Mouse (Mus musculus) liver, adult 2 months (tissue): ENCODE data around the gene Tcirg1. TPM values are rescaled to one million over a fixed set of nuclear protein-coding genes. Genes with fewer than 3 reads are reported as not detected.
A peak's percentile ranks its signal among the peaks of the same experiment; 100 is the strongest.

ENCODE experiments used
- DNase-seq: peaks from one replicate; pipeline ENCODE4 v3.0.0-alpha.2; 2011; ENCODE audit warnings: low read depth, low spot score; ENCODE audit errors: extremely low read depth
- H3K27ac ChIP-seq: fragments of 200-500 bp; replicated peaks from 2 replicates; pipeline ENCODE4 v1.5.1; 2012; ENCODE audit warnings: low read depth, mild to moderate bottlenecking, control low read depth, inconsistent platforms, low read length; ENCODE audit not compliant: insufficient read depth
- H3K27me3 ChIP-seq: fragments of 200-500 bp; 2 replicates; pipeline ENCODE4 v1.6.1; 2012; ENCODE audit warnings: mild to moderate bottlenecking, moderate library complexity, low read length, inconsistent platforms; ENCODE audit not compliant: control insufficient read depth, insufficient read depth
- H3K36me3 ChIP-seq: fragments of 200-500 bp; 2 replicates; pipeline ENCODE4 v1.6.1; 2012; ENCODE audit warnings: low read length, inconsistent platforms; ENCODE audit not compliant: control insufficient read depth, insufficient read depth
- H3K4me1 ChIP-seq: fragments of 200-500 bp; 2 replicates; pipeline ENCODE4 v1.6.1; 2011; ENCODE audit warnings: low read length; ENCODE audit not compliant: control insufficient read depth, insufficient read depth
- H3K4me3 ChIP-seq: fragments of 200-500 bp; 2 replicates; pipeline ENCODE4 v1.5.1; 2011; ENCODE audit warnings: low read depth, mild to moderate bottlenecking, control low read depth, low read length, moderate library complexity; ENCODE audit not compliant: insufficient read depth
- H3K79me2 ChIP-seq: fragments of 200-500 bp; 2 replicates; pipeline ENCODE4 v1.6.1; 2012; ENCODE audit warnings: inconsistent platforms, mild to moderate bottlenecking, low read length, moderate library complexity; ENCODE audit not compliant: control insufficient read depth, insufficient read depth
- H3K9ac ChIP-seq: fragments of 200-500 bp; 2 replicates; pipeline ENCODE4 v1.6.1; 2012; ENCODE audit warnings: low read depth, mild to moderate bottlenecking, control low read depth, inconsistent platforms, low read length
- CTCF ChIP-seq: fragments of 200-500 bp; IDR thresholded peaks from 2 replicates; pipeline ENCODE4 v1.5.1; 2011; ENCODE audit warnings: low read depth, low read length, control low read depth
- POLR2A ChIP-seq: fragments of 200-500 bp; IDR thresholded peaks from 2 replicates; pipeline ENCODE4 v1.6.1; 2011; ENCODE audit warnings: low read length, control low read depth; ENCODE audit not compliant: insufficient read depth; ENCODE audit errors: extremely low read depth
- WGBS: fragments of 180-500 bp; shearing (Covaris S2); methylation state at CpG from one replicate; pipeline ENCODE4 v1.1.7; 2018; 5-methylcytosine and 5-hydroxymethylcytosine counted together
- polyA plus RNA-seq: library from polyadenylated mRNA; depleted of rRNA; stranded (reverse); fragments of >200 nt; gene quantifications from 2 replicates; pipeline ENCODE4 v1.2.3, GENCODE M21; 2012
- total RNA-seq: library from RNA; depleted of rRNA; stranded (reverse); fragments of >200 nt; gene quantifications from 2 replicates; pipeline ENCODE4 v1.2.3, GENCODE M21; 2014

Gene Tcirg1
- total and polyA plus RNA-seq, 2 experiments = 35.6 to 123 TPM

DNA sequence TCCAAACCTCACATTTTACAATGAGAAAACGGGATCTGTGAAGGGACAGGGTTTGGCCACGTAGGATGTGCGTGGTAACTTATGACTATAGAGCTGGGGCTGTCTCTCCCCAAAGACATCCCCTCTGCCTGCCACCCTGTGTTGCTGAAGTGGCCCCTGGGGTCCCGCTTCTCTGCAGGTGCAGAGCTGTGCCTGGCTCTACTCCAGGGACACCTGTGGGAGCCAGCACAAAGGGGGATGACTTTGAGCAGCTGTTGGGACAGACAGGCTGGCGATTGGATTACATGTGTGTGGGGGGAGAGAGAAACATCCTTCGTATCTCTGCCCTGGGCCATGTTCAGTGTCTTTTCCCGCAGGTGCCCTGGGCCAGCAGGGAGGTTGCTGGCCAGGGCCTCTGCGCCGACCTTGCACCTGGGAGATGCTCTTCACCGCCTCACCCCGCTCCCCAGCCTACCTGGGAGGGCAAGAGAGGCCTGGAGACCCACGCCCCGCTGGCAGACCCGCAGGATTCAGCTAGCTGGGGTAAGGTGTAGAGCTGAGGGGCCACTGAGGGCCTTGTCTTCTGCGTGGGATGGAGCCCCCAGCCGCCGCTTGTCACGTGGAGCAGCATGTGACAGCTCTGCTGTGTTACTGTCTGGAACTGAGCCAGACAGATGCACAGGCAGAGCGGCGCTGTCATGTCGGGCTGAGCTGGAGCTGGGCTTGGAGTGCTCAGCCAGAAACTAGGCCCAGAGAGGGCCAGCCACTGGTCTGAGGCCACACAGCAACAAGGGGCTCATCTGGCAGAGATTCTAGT, 23.5 kb upstream of the Tcirg1 start:
- H3K4me3 ChIP-seq = no peak overlapping the region
- peaks cover 10% of the 10 kb centered on the region; the same call in 1 of the 2 replicates for H3K4me1 ChIP-seq
- H3K79me2 ChIP-seq = no peaks in the 10 kb centered on the region
- DNase-seq = no peak
- no peak overlapping the region for H3K9ac ChIP-seq
- H3K36me3 ChIP-seq = no peaks in the 10 kb centered on the region
- TF ChIP-seq POLR2A (no peak), CTCF (no peak)
- H3K27me3 ChIP-seq = no peaks in the 10 kb centered on the region
- peak overlapping the region; percentile 9 for H3K27ac ChIP-seq
- WGBS = 74% methylated on average over 21 of the region's 21 CpGs

DNA sequence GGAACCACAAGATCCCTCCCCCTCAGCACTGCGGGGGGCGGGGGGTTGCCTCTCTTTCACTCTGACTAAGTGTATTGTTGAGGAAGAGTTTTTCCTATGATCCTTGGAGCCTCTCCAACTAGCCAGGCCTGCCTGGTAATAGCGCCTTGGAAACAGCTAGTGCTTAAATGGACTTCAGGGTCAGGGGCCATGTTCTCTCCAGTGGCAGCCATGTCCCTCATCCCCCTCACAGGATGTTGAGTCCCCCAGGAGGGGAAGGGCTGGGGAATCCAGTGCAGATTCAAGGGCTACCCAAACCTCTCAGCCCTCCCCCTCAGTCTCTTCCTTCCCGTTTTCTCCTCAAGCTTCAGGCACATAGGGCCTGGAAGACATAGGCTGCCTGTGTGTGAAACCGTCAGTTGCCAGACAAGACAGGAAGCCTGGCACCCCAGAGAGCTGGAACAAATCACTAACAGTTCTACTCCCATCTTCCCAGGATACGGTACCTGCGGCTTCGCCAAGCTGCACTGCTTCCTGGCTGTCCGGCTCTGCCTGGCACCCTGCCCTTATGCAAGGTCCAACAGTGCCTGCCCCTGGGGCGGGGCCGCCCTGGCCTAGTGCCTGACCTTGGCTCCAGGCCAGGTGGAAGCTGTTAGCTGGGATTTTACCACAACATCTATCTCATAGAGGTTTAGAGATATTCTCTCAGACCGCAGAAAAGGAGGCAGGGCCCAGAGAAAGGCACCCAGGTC, 22.4 kb upstream of the Tcirg1 start, which contains the start of gene Aldh3b1:
Gene Aldh3b1, minus strand, starts transcription at position 598 of the 731 bp plus-strand sequence.
- Histone ChIP-seq H3K9ac (no peak within 1 kb of the TSS), H3K4me1 (peaks cover 10% of the 10 kb centered on the region; the same call in 1 of the 2 replicates), H3K4me3 (peak within 1 kb of the TSS; percentile 7; the same call in 1 of the 2 replicates), H3K27ac (peak within 1 kb of the TSS; percentile 9), H3K36me3 (no peaks in the 10 kb centered on the region), H3K27me3 (no peaks in the 10 kb centered on the region), H3K79me2 (no peaks in the 10 kb centered on the region)
- TF ChIP-seq POLR2A (no peak), CTCF (no peak)
- DNase-seq = peak; percentile 78
- WGBS = 6% methylated on average over 12 of the region's 12 CpGs

DNA sequence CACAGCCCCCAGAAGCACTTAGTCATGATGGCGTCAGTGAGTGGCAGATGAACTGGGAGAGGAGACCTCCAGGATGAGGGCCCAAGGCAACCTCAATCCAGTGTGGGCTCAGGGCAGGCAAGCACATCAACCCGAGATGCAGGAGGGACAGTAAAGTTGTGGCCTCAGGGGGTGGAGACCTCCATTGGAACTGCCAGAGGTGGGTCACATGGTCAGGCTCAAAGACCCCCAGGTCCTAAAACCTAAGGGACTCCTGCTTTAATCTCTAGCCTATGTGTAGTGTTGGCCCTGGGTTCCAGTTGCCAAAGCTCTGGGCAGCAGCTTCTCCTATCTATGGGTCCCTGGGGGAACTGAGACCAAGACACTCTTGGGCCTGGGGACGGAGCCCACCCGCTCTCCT, 21.8 kb upstream of the Tcirg1 start:
- no peaks in the 10 kb centered on the region for H3K79me2 ChIP-seq
- no peak overlapping the region for H3K27ac ChIP-seq
- peaks cover 10% of the 10 kb centered on the region; the same call in 1 of the 2 replicates for H3K4me1 ChIP-seq
- no peak overlapping the region for H3K4me3 ChIP-seq
- TF ChIP-seq CTCF (no peak), POLR2A (no peak)
- 84% methylated on average over 4 of the region's 4 CpGs for WGBS
- H3K27me3 ChIP-seq = no peaks in the 10 kb centered on the region
- no peaks in the 10 kb centered on the region for H3K36me3 ChIP-seq
- no peak overlapping the region for H3K9ac ChIP-seq
- no peak for DNase-seq

DNA sequence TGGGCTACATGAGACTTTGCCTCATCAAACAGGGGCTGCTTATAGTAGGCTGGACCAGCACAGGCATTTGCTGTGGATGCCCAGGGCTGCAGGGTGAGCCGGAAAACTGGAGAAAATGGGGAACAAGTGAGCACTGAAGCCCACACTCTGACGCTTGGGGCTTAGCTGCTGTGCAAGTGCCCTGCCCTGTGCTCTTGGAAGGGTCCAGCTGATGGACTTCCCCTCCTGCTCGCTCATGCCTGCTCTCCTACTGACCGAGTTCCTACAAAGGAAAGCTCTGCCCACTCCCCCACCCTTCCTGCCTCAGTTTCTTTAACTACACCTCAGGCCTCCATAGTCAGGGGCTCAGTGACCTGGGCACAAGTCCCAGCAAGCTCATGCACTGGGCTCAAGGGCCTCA, 21.1 kb upstream of the Tcirg1 start:
- Histone ChIP-seq H3K4me3 (no peak overlapping the region), H3K4me1 (peaks cover 10% of the 10 kb centered on the region; the same call in 1 of the 2 replicates), H3K36me3 (no peaks in the 10 kb centered on the region), H3K27me3 (no peaks in the 10 kb centered on the region), H3K79me2 (no peaks in the 10 kb centered on the region), H3K9ac (no peak overlapping the region), H3K27ac (no peak overlapping the region)
- 92% methylated on average over 4 of the region's 4 CpGs for WGBS
- DNase-seq = no peak
- no peak for TF ChIP-seq CTCF
- TF ChIP-seq POLR2A = no peak

DNA sequence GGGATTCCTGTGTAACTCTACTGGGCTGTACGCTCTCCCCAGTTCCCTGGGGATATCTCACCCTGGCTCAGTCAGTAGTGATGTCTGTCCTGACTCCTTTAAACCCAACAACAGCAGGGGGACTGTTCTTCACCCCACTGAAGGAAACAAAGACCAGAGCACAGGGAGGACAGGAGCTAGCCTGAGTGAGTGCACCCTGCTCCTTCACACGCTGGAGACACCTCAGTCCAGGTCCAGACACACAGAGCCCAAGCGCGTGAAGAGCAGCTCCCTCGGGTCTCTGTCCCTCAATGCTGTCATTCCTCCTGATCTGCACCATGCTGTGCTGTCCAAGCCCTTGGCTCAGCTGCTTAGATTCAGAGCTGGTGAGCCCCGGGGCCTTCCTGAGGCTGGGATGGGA, 19.8 kb upstream of the Tcirg1 start:
- Histone ChIP-seq H3K27ac (no peak overlapping the region), H3K79me2 (no peaks in the 10 kb centered on the region), H3K4me3 (no peak overlapping the region), H3K4me1 (peaks cover 10% of the 10 kb centered on the region; the same call in 1 of the 2 replicates), H3K36me3 (no peaks in the 10 kb centered on the region), H3K9ac (no peak overlapping the region), H3K27me3 (no peaks in the 10 kb centered on the region)
- DNase-seq = no peak
- WGBS = 85% methylated on average over 6 of the region's 6 CpGs
- no peak for TF ChIP-seq POLR2A
- no peak for TF ChIP-seq CTCF
